Mouse (Mus musculus): ENCODE results near the gene Ttc21a.

GRCm38 (mm10) chr9:119969811-119970210 lies 32.4 kb downstream of the Ttc21a start:
- no peak for TF ChIP-seq POLR2A (IDR thresholded peaks at IDR 0.05; ENCODE audit: borderline replicate concordance, extremely low read depth, low read depth, low read length)
- TF ChIP-seq CTCF (IDR thresholded peaks at IDR 0.05; ENCODE audit: insufficient read depth, low read length), result no peak
